Mouse (Mus musculus): ENCODE measurements around the gene Rnf167. TPM values are rescaled to one million over a fixed set of nuclear protein-coding genes. Genes with fewer than 3 reads are reported as not detected.

Rnf167 gene
- 101 and 115 TPM in 2 replicates for polyA plus RNA-seq (2014; fragmentation: Nextera tagmentation; extraction: Ambion mirVana)

GRCm38 (mm10) chr11:70646691-70647650, at the start of gene Rnf167, which contains the start of gene Slc25a11:
Gene Rnf167 (plus strand): TSS chr11:70647235.
Gene Slc25a11 (minus strand): TSS chr11:70647479.
- Histone ChIP-seq H3K9ac (ENCODE audit: low read length) (peak within 1 kb of the TSS; percentile 82), H3K4me2 (ENCODE audit: low read length) (peak within 1 kb of the TSS; percentile 99), H3K9me3 (ENCODE audit: control insufficient read depth, low read length) (no peaks in the 10 kb centered on the region), H3K4me1 (replicated peaks; ENCODE audit: control insufficient read depth, insufficient read depth, low read length) (peaks cover 43% of the 10 kb centered on the region), H3K4me3 (ENCODE audit: low read depth, low read length) (peak within 1 kb of the TSS; percentile 77), H3K36me3 (ENCODE audit: control insufficient read depth, insufficient read depth, low read length) (peaks cover 62% of the 10 kb centered on the region), H3K27me3 (replicated peaks; ENCODE audit: control insufficient read depth, insufficient read depth, low read length) (no peaks in the 10 kb centered on the region), H3K27ac (ENCODE audit: low read depth) (peak within 1 kb of the TSS; percentile 96)
- under 1% methylated on average over 63 of the region's 63 CpGs for WGBS
- peak; percentile 97 for DNase-seq (ENCODE audit: low spot score)
- ATAC-seq (replicated peaks; ENCODE audit: low FRiP score, low TSS enrichment, low read depth), result peak; percentile 82

GRCm38 (mm10) chr11:70597301-70597700, 49.7 kb upstream of the Rnf167 start:
- WGBS, result 80% methylated on average over 6 of the region's 6 CpGs
- no peak overlapping the region for H3K4me3 ChIP-seq (ENCODE audit: low read depth, low read length)
- peaks cover 44% of the 10 kb centered on the region for H3K36me3 ChIP-seq (ENCODE audit: control insufficient read depth, insufficient read depth, low read length)
- no peak overlapping the region for H3K4me2 ChIP-seq (ENCODE audit: low read length)
- DNase-seq (ENCODE audit: low spot score) (no peak), ATAC-seq (replicated peaks; ENCODE audit: low FRiP score, low TSS enrichment, low read depth) (no peak)
- no peak overlapping the region for H3K27ac ChIP-seq (ENCODE audit: low read depth)
- H3K9ac ChIP-seq (ENCODE audit: low read length), result no peak overlapping the region
- no peaks in the 10 kb centered on the region for H3K9me3 ChIP-seq (ENCODE audit: control insufficient read depth, low read length)
- H3K27me3 ChIP-seq (replicated peaks; ENCODE audit: control insufficient read depth, insufficient read depth, low read length), result no peaks in the 10 kb centered on the region
- H3K4me1 ChIP-seq (replicated peaks; ENCODE audit: control insufficient read depth, insufficient read depth, low read length), result no peaks in the 10 kb centered on the region

GRCm38 (mm10) chr11:70598451-70598953, 48.5 kb upstream of the Rnf167 start:
- DNase-seq (ENCODE audit: low spot score), result no peak
- Histone ChIP-seq H3K36me3 (ENCODE audit: control insufficient read depth, insufficient read depth, low read length) (peaks cover 54% of the 10 kb centered on the region), H3K4me1 (replicated peaks; ENCODE audit: control insufficient read depth, insufficient read depth, low read length) (no peaks in the 10 kb centered on the region), H3K9ac (ENCODE audit: low read length) (no peak overlapping the region), H3K4me2 (ENCODE audit: low read length) (no peak overlapping the region), H3K27me3 (replicated peaks; ENCODE audit: control insufficient read depth, insufficient read depth, low read length) (no peaks in the 10 kb centered on the region), H3K27ac (ENCODE audit: low read depth) (no peak overlapping the region), H3K4me3 (ENCODE audit: low read depth, low read length) (no peak overlapping the region), H3K9me3 (ENCODE audit: control insufficient read depth, low read length) (no peaks in the 10 kb centered on the region)
- no peak for ATAC-seq (replicated peaks; ENCODE audit: low FRiP score, low TSS enrichment, low read depth)
- WGBS, result 85% methylated on average over 9 of the region's 9 CpGs

- WGBS, result 54% methylated on average over 14 of the region's 14 CpGs
- H3K4me2 ChIP-seq (ENCODE audit: low read length), result no peak overlapping the region
- no peaks in the 10 kb centered on the region for H3K9me3 ChIP-seq (ENCODE audit: control insufficient read depth, low read length)
- H3K36me3 ChIP-seq (ENCODE audit: control insufficient read depth, insufficient read depth, low read length), result peaks cover 86% of the 10 kb centered on the region
- ATAC-seq (replicated peaks; ENCODE audit: low FRiP score, low TSS enrichment, low read depth), result no peak
- no peak overlapping the region for H3K9ac ChIP-seq (ENCODE audit: low read length)
- DNase-seq (ENCODE audit: low spot score), result peak; percentile 87
- no peak overlapping the region for H3K27ac ChIP-seq (ENCODE audit: low read depth)
- no peak overlapping the region for H3K4me3 ChIP-seq (ENCODE audit: low read depth, low read length)
- H3K27me3 ChIP-seq (replicated peaks; ENCODE audit: control insufficient read depth, insufficient read depth, low read length), result no peaks in the 10 kb centered on the region
- no peaks in the 10 kb centered on the region for H3K4me1 ChIP-seq (replicated peaks; ENCODE audit: control insufficient read depth, insufficient read depth, low read length)
These were observed 41.9 kb upstream of the Rnf167 start for GRCm38 (mm10) chr11:70605024-70605566.

- Histone ChIP-seq H3K27me3 (replicated peaks; ENCODE audit: control insufficient read depth, insufficient read depth, low read length) (no peaks in the 10 kb centered on the region), H3K4me3 (ENCODE audit: low read depth, low read length) (no peak overlapping the region), H3K9me3 (ENCODE audit: control insufficient read depth, low read length) (no peaks in the 10 kb centered on the region), H3K9ac (ENCODE audit: low read length) (no peak overlapping the region), H3K27ac (ENCODE audit: low read depth) (no peak overlapping the region), H3K4me1 (replicated peaks; ENCODE audit: control insufficient read depth, insufficient read depth, low read length) (no peaks in the 10 kb centered on the region), H3K4me2 (ENCODE audit: low read length) (no peak overlapping the region), H3K36me3 (ENCODE audit: control insufficient read depth, insufficient read depth, low read length) (peaks cover 95% of the 10 kb centered on the region)
- WGBS, result 71% methylated on average over 12 of the region's 12 CpGs
- no peak for DNase-seq (ENCODE audit: low spot score)
- ATAC-seq (replicated peaks; ENCODE audit: low FRiP score, low TSS enrichment, low read depth), result no peak
These were observed 40.3 kb upstream of the Rnf167 start for GRCm38 (mm10) chr11:70606717-70607116.

GRCm38 (mm10) chr11:70607611-70608010, 39.4 kb upstream of the Rnf167 start:
- Histone ChIP-seq H3K4me2 (ENCODE audit: low read length) (no peak overlapping the region), H3K4me1 (replicated peaks; ENCODE audit: control insufficient read depth, insufficient read depth, low read length) (no peaks in the 10 kb centered on the region), H3K27me3 (replicated peaks; ENCODE audit: control insufficient read depth, insufficient read depth, low read length) (no peaks in the 10 kb centered on the region), H3K9me3 (ENCODE audit: control insufficient read depth, low read length) (no peaks in the 10 kb centered on the region), H3K9ac (ENCODE audit: low read length) (no peak overlapping the region), H3K27ac (ENCODE audit: low read depth) (no peak overlapping the region), H3K36me3 (ENCODE audit: control insufficient read depth, insufficient read depth, low read length) (peaks cover 95% of the 10 kb centered on the region), H3K4me3 (ENCODE audit: low read depth, low read length) (no peak overlapping the region)
- DNase-seq (ENCODE audit: low spot score) (no peak), ATAC-seq (replicated peaks; ENCODE audit: low FRiP score, low TSS enrichment, low read depth) (no peak)
- 90% methylated on average over 9 of the region's 9 CpGs for WGBS

- ATAC-seq (replicated peaks; ENCODE audit: low FRiP score, low TSS enrichment, low read depth) (no peak), DNase-seq (ENCODE audit: low spot score) (no peak)
- WGBS, result 89% methylated on average over 26 of the region's 26 CpGs
- peaks cover 95% of the 10 kb centered on the region for H3K36me3 ChIP-seq (ENCODE audit: control insufficient read depth, insufficient read depth, low read length)
- no peaks in the 10 kb centered on the region for H3K9me3 ChIP-seq (ENCODE audit: control insufficient read depth, low read length)
- H3K4me1 ChIP-seq (replicated peaks; ENCODE audit: control insufficient read depth, insufficient read depth, low read length), result no peaks in the 10 kb centered on the region
- H3K4me2 ChIP-seq (ENCODE audit: low read length), result no peak overlapping the region
- H3K27me3 ChIP-seq (replicated peaks; ENCODE audit: control insufficient read depth, insufficient read depth, low read length), result no peaks in the 10 kb centered on the region
- no peak overlapping the region for H3K4me3 ChIP-seq (ENCODE audit: low read depth, low read length)
- H3K27ac ChIP-seq (ENCODE audit: low read depth), result no peak overlapping the region
- no peak overlapping the region for H3K9ac ChIP-seq (ENCODE audit: low read length)
These were observed 38.5 kb upstream of the Rnf167 start for GRCm38 (mm10) chr11:70608381-70609066.

- H3K36me3 ChIP-seq (ENCODE audit: control insufficient read depth, insufficient read depth, low read length), result peaks cover 74% of the 10 kb centered on the region
- ATAC-seq (replicated peaks; ENCODE audit: low FRiP score, low TSS enrichment, low read depth) (no peak), DNase-seq (ENCODE audit: low spot score) (no peak)
- H3K9me3 ChIP-seq (ENCODE audit: control insufficient read depth, low read length), result no peaks in the 10 kb centered on the region
- no peak overlapping the region for H3K4me2 ChIP-seq (ENCODE audit: low read length)
- peaks cover 14% of the 10 kb centered on the region; the same call in 1 of the 2 replicates for H3K4me1 ChIP-seq (replicated peaks; ENCODE audit: control insufficient read depth, insufficient read depth, low read length)
- H3K27ac ChIP-seq (ENCODE audit: low read depth), result no peak overlapping the region
- H3K4me3 ChIP-seq (ENCODE audit: low read depth, low read length), result no peak overlapping the region
- 81% methylated on average over 4 of the region's 4 CpGs for whole genome bisulfite sequencing
- H3K9ac ChIP-seq (ENCODE audit: low read length), result no peak overlapping the region
- H3K27me3 ChIP-seq (replicated peaks; ENCODE audit: control insufficient read depth, insufficient read depth, low read length), result no peaks in the 10 kb centered on the region
These were observed 36.3 kb upstream of the Rnf167 start for GRCm38 (mm10) chr11:70610752-70611151.
